Mouse (Mus musculus) mesoderm, embryonic 11.5 days (tissue): ENCODE data around the gene Srgap1.
"Not testable (repeated sequence)": the region's sequence is repeated elsewhere in the genome, so short reads cannot be mapped to it uniquely, and the experiment has no call there.

Experiments
- DNase-seq: peaks from one replicate; pipeline ENCODE4 v3.0.0-alpha.2; 2012; ENCODE audit warnings: low read depth, low spot score

Gene Srgap1

DNA sequence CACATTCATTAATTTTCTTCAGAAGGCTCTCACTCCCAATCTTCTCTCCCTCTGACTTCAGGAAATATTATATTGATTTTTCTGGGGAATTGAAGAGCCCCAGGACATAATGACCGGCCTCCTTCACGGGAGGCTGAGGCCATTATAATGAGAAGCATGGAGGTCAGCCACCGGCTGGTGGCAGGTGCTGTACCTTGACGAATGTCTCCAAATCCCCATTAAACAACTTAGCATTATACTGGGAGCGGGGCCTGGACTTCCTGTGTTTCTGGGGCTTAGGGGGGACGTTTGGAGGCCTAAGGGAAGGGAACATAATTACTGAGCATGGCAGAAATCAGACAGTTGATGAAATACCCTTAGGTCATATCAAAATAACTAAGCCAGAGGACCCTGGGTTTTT is 218.1 kb downstream of the Srgap1 start:
- peak; percentile 34 for DNase-seq

DNA sequence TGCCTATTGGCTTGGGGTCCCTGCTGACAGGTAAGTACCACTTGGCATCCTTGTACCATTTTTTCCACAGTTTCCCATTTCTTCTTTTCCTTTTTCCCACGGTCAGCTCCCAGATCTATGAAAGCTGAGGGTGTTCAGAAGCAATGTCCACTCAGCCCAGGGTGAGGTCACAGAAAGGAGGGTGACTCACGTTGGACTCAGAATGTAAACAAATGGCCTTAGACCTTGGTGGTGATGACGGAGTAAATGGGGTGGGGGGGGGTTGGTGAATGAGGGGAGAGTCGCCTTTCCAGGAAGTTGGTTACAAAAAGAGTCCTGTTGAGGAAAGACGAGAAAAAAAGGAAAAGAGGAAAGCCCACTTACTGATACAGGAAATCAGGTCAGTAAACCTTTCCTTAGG is 224.4 kb downstream of the Srgap1 start:
- no peak for DNase-seq

DNA sequence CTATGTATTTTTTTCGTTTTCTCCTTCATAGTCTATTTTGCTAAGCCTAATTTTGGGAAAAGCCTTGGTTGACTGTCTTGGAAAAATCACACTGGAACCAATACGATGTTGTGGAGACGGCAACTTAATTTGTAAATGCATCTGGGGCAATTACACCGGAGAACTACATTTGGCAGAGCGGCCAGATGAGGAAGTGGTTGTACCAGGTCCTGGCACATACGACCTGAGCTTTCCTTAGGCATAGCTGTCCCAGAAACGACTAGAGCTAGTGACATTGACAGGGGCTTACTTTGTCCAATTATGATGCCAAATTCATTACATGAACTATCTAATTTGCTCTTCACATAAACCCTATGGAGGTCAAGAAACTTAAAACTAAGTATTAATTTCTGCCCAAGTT is 226.3 kb downstream of the Srgap1 start:
- no peak for DNase-seq

DNA sequence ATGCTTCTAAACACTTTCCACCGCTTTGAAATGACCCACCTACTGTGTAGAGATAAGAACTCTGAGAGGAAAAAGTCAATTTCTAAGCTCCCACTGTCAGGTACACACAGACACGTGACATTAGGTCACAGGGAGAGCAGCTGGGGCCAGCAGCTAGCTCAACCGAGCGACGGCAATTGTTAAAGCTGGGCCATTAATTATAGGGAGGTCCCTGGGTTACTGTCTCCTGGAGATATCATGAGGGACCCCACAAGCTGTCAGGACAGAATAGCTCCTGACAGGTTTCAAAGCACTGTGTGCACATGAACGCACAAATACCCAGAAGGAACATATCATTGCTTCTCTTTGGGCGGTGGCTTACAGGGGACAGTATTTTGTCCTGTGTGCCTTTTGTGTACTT is 229.1 kb downstream of the Srgap1 start:
- DNase-seq: no peak

DNA sequence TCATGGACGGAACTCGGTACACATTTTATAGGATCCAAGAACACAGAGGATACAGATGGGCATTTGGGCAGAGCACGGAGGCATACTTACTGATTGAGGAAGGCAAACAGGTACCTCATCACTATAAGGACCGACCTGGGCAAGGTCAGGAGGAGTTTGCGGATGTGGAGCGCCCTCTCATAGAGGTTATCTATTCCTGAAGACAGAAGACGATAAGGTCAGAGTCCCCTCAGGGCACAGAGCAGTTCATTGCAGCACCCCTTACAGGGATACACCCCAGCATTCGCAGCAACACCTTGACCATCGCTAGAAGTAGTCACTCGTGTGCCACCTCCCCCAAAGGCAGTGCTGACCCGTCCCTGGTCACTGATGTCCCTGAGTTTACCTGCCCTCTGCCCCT is 239.3 kb downstream of the Srgap1 start:
- no peak for DNase-seq

DNA sequence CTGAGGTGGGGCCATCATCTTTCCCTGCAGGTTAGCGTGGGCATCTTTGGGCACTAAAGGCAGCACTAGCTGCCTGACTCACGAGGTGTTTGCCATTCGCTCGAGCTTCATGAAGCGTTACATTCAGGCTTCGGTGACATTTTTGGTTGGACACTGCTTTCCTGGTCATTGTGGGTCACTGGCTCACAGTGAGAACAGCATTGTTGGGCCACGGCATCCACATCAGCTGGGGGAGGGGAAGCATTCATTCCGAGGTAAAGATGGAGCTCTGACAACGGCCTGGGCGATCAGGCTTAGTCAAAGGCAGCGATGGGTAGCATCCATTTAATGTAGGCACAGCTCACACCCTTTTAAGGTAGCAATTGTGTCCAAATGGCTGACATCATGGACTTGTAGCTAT is 240.3 kb downstream of the Srgap1 start:
- DNase-seq: no peak

DNA sequence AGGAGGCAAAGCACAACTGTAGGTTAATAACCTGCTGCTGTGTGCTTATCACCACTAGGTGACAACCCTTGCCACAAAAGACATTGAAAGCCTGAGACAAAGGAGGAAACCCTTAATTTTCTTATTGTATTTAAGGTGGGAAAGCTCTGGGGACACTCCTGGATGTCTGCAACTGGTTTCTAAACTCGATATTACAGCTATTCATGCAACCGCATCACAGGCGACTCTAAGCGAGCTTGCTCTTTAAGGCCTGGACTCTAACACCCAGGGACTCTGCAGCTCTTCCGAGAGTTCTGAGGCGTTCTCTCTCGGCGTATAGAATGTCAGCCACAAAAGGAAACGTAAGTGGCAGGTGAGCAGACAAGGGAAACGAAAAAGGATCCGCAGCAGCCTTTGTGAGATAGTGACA is 241.2 kb downstream of the Srgap1 start:
- DNase-seq: no peak

DNA sequence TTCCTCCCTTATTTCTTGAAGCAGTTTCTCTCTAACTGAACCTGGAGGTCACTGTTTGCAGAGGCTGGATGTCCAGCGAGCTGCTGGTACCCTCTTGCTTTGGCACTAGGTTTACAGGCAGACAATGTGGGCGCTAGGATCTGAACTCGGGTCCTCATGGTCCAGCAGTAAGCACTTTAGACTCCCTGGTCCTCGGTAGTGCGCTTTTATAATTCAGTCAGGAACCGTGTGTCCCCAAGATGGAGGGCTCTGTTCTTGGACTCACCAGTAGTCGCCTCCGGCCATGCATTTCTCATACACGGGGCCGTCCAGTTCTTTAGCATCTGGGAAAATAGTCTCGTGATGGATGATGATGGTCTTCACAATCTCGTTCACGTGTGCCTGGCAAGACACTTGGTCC is 242.6 kb downstream of the Srgap1 start:
- no peak for DNase-seq

DNA sequence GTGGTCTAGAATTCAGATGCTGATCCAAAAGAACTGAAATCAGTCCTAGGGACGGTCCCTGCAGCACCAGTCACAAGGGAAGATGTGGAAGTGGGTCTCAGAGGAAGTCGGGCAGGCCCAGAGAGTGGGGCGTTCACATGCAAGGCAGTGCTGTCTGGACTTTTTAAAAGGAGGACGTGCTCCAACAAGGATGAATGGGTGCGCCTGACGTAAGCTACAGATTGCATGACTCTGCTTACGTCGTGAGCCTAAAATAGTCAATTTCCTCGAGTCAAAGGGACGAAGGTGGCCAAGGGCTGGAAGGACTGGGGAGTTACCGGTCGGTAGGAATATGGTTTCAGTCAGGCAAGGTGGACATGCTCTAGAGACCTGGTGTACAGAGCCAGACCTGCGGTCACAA is 247.1 kb downstream of the Srgap1 start:
- no peak for DNase-seq

DNA sequence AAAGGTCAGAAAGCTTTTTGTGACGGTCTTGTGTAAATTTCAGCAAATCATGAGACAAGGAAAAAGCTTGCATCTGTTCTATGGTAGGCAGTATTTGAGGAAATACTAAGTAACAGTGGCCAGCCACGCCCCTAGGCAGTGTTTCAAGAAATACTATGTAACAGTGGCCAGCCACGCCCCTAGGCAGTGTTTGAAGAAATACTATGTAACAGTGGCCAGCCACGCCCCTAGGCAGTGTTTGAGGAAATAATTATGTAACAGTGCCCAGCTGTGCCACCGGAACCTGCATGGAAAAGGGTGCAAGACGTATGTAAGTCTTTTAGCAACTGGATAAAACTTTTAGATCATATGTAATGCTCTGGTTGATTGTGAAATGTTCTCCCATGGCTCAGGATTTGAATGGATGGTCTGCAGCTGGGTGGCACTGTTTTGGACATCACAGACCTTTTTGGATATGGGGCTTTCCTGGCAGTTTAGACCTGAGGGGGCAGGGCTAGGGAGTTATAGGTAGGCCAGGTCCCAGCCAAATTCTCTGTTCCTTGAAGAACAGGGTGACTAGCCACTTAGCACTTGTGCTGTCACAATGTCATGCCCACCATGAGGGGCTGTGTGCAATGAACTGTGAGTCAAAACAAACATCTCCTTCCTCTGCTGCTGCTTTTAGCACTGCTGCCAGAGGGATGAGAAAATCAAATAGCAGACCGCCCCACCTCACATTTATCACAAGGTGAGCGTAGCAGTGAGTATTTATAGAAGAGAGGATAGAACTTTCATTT is 250.9 kb downstream of the Srgap1 start:
- DNase-seq: no peak

DNA sequence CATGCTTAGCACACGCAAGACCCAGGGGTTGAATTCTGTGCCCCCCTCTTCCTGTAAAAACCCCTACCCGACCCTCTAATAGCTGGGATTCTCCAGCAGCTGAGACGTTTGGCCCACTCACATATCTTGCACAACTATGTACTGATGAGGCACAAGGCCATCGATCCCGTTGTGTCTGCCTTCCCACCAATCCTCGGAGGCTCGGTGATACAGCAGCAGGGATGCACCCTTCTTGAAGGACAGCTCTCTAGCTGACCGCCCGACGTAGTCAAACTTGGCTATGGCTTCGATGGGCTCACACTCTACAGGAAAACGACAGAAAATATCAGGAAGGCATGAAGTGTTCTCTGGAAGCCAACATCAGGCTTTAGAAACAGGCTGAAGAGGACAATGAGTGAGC is 252.6 kb downstream of the Srgap1 start:
- DNase-seq: no peak

DNA sequence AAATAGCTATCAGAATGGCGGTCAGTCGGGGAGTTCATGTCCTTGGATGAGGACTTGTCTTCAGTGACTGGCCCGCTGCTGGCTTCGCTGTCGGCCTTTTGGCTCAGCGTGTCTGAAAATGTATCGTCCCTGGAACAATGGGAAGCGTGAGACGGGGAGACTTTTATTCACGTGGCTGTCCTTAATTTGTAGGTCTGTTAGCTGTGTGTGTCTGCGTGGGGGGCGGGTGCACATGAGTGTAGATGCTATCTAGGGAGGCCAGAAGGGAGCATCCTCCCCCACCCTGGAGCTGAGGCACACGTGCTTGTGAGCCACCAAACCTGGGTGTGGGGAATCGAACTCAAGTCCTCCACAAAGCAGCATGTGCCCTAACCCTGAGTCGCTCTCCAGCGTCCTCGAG is 254.5 kb downstream of the Srgap1 start:
- no peak for DNase-seq

DNA sequence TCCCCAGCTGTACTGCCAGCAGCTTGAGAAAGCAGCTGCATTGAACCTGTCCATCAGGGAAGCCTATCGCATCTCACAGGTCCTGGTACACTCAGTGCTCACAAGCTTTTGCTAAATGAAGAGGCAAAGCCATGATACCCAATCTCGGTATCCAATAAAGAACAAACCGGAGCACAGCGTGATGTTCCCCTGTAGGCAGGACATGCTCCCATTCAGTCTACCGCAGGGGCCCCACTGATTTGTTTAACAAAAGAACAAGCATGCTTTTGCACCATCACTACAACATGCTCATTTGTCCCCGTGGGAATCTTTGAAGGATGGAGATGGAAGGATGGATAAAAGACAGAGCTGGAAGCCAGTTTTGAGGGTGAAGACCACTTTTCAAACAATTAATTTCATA is 257.0 kb downstream of the Srgap1 start:
- no peak for DNase-seq

DNA sequence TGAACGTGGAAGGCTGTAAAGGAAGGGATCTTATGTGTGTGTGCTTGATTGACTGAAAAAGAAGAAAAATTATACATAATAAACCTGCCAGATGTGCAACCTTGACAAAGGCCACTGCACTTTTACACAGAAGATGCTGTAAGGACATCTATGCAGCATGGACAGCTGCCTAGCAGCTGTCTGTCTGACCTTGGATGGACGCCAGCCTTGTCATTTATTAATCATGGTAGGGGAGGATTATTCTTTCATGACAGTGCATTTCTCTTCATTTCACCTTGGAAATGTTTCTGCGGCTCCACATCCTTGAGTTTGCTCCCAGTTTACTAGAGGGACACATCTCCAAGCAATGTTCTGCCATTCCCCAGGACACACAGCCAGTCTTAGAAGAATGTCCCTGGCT is 258.6 kb downstream of the Srgap1 start:
- no peak for DNase-seq

DNA sequence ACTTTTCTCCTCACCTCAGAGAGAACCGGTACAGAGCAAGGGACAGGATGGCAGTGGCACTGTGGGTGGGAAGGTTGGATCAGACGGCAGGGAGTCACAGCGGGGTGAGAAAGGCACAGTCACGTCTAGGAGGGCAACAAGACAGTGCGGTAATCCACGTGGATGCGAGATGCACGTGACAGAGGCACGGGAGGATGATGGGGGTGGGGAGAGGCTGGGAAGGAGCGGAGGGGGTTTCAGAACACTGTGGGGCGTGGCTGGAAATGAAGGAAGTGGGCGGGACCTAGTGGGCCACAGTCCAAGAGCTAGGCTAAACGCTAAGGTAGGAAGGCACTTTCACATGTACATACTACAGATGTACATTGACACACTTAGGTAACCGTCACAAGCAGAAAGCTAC is 266.0 kb downstream of the Srgap1 start:
- DNase-seq: no peak

DNA sequence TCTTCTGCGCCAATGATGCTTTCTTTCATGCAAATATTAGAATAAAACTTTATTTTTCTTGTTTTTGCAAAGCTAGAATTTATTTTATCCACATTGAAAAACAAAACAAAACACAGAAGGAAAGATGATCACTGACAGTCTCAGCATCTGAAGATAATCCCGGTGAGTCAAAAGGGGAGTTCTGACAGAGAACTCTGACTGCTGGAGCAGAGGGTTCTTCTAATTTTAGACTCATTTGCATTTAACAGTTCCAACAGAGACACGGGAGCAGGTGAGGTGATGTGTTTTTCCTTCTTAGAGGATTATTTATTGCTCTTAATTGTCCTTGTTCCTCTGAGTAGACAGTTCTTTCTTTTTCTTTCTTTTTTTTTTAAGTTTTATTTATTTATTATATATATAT is 271.1 kb downstream of the Srgap1 start:
- no peak for DNase-seq

DNA sequence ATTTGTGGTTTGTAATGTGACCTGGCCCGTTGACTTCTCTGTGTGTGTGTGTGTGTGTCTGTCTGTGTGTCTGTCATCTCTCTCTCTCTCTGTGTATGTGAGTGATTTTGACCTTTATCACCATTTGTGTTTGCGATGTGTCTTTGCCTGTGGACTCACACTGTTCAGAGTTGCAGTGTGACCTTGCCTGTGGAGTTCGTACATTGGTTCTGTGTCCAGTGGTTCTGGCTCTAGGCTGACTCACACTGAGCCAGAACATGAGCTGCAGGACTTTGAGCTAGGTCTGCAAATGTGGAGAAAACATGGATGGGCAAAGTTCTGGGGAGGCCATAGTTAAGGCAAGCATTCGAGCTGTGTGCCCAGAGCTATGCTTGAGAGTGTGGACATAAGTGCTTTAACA is 273.3 kb downstream of the Srgap1 start:
- DNase-seq: no peak

DNA sequence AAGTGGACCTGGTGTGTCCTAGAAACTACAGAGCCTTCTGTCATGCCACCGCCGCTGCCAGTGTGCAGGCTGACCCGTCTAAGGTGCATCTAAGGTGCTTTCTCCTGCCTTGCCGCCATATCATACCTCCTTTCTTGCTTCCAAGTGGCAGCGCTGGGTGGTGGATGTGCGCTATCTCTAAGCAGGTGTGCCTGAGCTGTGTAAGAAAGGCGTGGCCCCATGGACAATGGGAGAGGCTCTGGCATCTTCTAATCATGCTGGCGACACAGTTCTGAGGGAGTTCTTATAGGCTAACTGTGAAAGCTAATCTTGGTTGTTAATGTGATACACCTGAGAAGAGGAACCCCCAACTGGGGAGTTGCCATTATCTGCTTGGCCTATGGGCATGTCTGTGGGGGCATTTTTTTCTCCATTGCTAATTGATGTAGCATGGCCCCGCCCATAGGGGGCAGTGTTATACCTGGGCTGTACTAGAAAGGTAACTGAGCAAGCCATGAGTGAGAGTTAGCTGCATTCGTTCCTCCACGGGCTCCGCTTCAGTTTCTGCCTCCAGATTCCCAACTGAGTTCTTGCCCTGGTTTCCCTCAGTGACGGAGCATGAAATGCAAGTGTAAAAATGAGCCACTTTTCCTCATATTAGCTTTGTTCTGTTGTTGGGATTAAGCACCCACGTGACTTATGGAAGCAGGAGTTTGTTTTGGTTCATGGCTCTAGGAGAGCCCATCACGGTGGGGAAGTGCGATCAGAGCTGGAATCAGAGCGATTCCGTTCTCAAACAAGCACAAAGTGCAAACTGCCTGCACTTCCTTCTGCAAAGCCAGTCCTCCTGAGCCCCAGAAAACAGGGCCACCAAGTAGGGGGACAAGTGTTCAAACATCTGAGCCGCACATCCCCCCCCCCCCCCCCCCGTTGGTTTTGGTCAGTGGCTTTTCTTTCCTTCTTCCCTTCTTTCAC is 276.2 kb downstream of the Srgap1 start:
- peak; percentile 38 for DNase-seq

DNA sequence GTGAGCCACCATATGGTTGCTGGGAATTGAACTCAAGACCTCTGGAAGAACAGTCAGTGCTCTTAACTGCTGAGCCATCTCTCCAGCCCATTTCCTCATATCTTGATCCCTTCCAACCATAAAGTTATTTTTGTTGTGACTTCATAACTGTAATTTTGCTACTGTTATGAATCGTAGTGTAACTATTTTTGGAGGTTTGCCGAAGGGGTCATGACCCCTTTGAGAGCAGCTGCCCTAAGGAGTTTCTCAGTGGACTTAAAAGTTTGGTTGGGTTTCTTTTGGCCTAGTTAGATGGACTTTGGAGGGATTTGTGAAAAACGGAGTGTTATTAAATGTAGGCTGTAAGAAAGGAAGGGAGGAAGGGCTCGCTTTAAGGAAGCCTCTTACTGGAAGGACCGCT is 277.4 kb downstream of the Srgap1 start:
- DNase-seq: no peak

DNA sequence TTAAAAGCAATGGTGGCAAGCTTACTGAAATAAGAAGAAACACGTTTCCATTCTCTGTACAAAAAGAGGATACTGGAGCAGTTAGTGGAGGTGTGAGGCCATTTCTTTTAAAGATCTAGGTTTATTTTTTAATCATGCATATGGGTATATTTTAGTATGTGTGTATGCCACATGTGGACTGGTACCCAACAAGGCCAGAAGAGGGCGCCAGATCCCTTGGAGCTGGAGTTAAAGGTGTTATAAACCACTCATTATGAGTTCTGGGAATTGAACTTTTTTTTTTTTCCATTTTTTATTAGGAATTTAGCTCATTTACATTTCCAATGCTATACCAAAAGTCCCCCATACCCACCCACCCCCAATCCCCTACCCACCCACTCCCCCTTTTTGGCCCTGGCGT is 279.8 kb downstream of the Srgap1 start:
- DNase-seq: not testable (repeated sequence)

DNA sequence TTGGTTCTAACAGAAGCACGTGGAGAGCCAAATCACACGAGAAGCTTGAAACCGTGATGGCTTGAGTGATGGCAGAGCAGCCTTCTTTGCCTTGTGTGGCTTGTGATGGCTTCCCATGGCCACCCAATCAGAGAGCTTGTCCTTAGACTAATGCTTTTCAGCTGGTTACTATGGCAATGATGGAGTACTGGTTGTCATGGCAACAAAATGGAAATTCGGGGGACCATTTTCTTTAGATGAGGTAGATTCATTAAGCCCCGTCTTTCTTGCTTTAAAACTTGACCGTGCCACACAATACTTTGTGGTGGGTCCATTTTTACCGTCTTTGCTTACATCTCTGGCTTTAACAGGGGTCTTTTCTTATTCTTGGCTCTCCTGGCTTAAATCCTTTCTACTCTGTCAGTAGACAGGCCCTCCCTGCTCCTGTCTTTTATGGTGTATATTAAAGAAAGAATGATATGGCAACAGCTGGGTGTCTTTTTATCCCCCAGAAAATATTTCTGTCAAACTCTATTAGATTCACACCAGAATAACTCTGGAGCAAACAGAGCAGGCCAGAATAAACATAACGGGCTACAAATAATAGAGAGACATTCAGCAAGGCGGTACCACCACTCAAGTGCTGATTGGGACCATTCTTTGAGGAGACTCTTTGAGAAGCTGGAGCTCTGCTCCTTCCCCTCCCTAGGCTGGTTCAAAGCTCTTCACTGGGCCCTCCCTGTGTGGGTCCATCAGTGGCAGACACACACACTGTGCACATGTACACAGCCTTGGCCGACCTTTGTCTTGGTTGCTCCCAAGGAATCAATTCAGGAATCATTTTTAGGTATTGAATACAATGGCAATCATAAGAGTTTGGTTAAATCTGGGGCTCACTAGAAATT is 281.7 kb downstream of the Srgap1 start:
- peak; percentile 62 for DNase-seq
